In the genomic region with DNA sequence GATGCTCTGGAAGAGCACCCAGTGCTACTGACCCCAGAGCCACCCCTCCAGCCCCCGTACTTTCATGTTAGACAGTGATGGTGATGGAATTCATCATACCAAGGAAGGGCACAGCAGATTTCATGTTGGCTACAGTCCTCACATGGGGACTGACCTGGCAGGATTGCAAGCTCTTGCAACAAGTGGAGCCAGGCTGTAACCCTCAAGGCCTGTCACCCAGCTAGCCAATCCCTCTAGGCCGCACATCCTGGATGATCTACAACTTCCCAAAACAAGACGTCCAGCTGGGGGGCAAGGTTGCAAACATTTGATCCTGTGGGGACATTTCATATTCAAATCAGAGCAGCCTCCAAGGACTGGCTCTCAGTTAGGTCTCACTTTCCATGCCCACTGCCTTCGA, we compare ENCODE assay signal across 12 mouse cellular contexts. TPM values are rescaled to one million over a fixed set of nuclear protein-coding genes. Genes with fewer than 3 reads are reported as not detected.
DNase-seq lines count a peak whose midpoint lies in the region; TF ChIP-seq lines count a peak whose summit lies in the region.
"Had no signal": no experiment of that assay in that cellular context is flagged by ENCODE, and none has a peak within 500 bp of the region (broad histone marks: within the 10 kb centered on the region; RNA-seq: fewer than 3 reads in every experiment).

No protein-coding gene starts in this region.

- no peak for TF ChIP-seq CTCF in layer of hippocampus, adult 2 months (conservative IDR thresholded peaks at IDR 0.05)

- no peaks in the 10 kb centered on the region for H3K36me3 ChIP-seq in heart, embryonic 10.5 days
- H3K36me3 ChIP-seq: forebrain, embryonic 15.5 days; neural tube, embryonic 15.5 days had no signal

- H3K4me1 ChIP-seq in heart, embryonic 10.5 days = peaks cover 14% of the 10 kb centered on the region
- H3K4me1 ChIP-seq: forebrain, embryonic 15.5 days had no signal

- DNase-seq in kidney, adult 11 months = peak; percentile 30
- no peak for DNase-seq in kidney, adult 8-10 months
- peak; percentile 80 for DNase-seq in adrenal gland, adult 8-10 months
- no peak for DNase-seq in heart, embryonic 10.5 days (ENCODE audit: low spot score)
- DNase-seq in lung, postnatal 14 days = peak; percentile 40
- no peak for DNase-seq in layer of hippocampus, adult 2 months (ENCODE audit: low spot score in 2 of 2)
- no peak for DNase-seq in right cerebral cortex, postnatal 14 days
- DNase-seq: cerebellum, adult 11 months; thymus, adult 18-20 months had no signal

- H3K27me3 ChIP-seq in heart, embryonic 10.5 days (ENCODE audit: insufficient read depth, poor library complexity, severe bottlenecking) = no peaks in the 10 kb centered on the region
- H3K27me3 ChIP-seq: forebrain, embryonic 15.5 days; neural tube, embryonic 15.5 days had no signal

- H3K27ac ChIP-seq in heart, embryonic 10.5 days = peak overlapping the region; percentile 89
- no peak overlapping the region for H3K27ac ChIP-seq in layer of hippocampus, adult 2 months
- H3K27ac ChIP-seq: forebrain, embryonic 15.5 days; macrophage; neural tube, embryonic 15.5 days had no signal

- peaks cover 6% of the 10 kb centered on the region; the same call in 1 of the 2 replicates for H3K9me3 ChIP-seq in heart, embryonic 10.5 days
- H3K9me3 ChIP-seq: forebrain, embryonic 15.5 days; neural tube, embryonic 15.5 days had no signal

- 61% methylated on average over 4 of the region's 4 CpGs for WGBS in heart, embryonic 10.5 days

- H3K4me3 ChIP-seq in heart, embryonic 10.5 days = no peak overlapping the region
- no peak overlapping the region for H3K4me3 ChIP-seq in layer of hippocampus, adult 2 months
- H3K4me3 ChIP-seq: forebrain, embryonic 15.5 days; neural tube, embryonic 15.5 days had no signal

RNA-seq across cellular contexts. Expression of a gene that starts 6.7 kb away (rescaled TPM):
- total RNA-seq in adrenal gland, adult 8-10 months (2022) = 1 to 10 TPM; 3.9 to 7.5 (median 4.5) TPM
- 10.4 and 17.5 TPM in 2 replicates for polyA plus RNA-seq in heart, embryonic 10.5 days (2016; fragmentation: Nextera tagmentation; extraction: Ambion mirVana)
- under 1 TPM in 1 of 2 experiments, not detected in 1; 0.42 TPM for total RNA-seq in layer of hippocampus, adult 2 months (2021)

RNA-seq across cellular contexts. Expression of a gene that starts 13.3 kb away (rescaled TPM):
- 100 to 1,000 TPM; 254 to 285 (median 274) TPM for total RNA-seq in adrenal gland, adult 8-10 months (2022)
- polyA plus RNA-seq in heart, embryonic 10.5 days (2016; fragmentation: Nextera tagmentation; extraction: Ambion mirVana) = 33.5 and 52.0 TPM in 2 replicates
- total RNA-seq in layer of hippocampus, adult 2 months (2021) = 10 to 100 TPM; 29.9 to 30.8 TPM

RNA-seq across cellular contexts. Expression of a gene that starts 51.4 kb away (rescaled TPM):
- 100 to 1,000 TPM; 121 to 184 (median 133) TPM for total RNA-seq in adrenal gland, adult 8-10 months (2022)
- polyA plus RNA-seq in heart, embryonic 10.5 days (2016; fragmentation: Nextera tagmentation; extraction: Ambion mirVana) = 255 and 342 TPM in 2 replicates
- total RNA-seq in layer of hippocampus, adult 2 months (2021) = 100 to 1,000 TPM; 100 to 103 TPM

Comparison
In these comparisons a context has a peak if more than half of its experiments do, and no peak if none do; other contexts are left out.
1. DNase-seq: peak in kidney, adult 11 months (single experiment), adrenal gland, adult 8-10 months (single experiment) and lung, postnatal 14 days (single experiment); none in kidney, adult 8-10 months (0 of 2), heart, embryonic 10.5 days (single experiment), layer of hippocampus, adult 2 months (0 of 2) and right cerebral cortex, postnatal 14 days (single experiment).
2. RNA of a gene that starts 13.3 kb away (total RNA-seq): 254 to 285 TPM in adrenal gland, adult 8-10 months; 29.9 to 30.8 TPM in layer of hippocampus, adult 2 months; every median in the first group is over 4 times any median in the second.